Mouse (Mus musculus) small intestine, adult 2 months (tissue): Measurements from ENCODE around the gene Upf3a. TPM values are rescaled to one million over a fixed set of nuclear protein-coding genes. Genes with fewer than 3 reads are reported as not detected.
"Not testable (repeated sequence)": the region's sequence is repeated elsewhere in the genome, so short reads cannot be mapped to it uniquely, and the experiment has no call there.

Experiments used
- H3K27ac ChIP-seq: fragments of 200-500 bp; 2 replicates; pipeline ENCODE4 v1.5.1; 2012; ENCODE audit warnings: low read depth, low read length, control low read depth, inconsistent platforms; ENCODE audit not compliant: insufficient read depth
- H3K27me3 ChIP-seq: fragments of 200-500 bp; 2 replicates; pipeline ENCODE4 v1.6.1; 2012; ENCODE audit warnings: mild to moderate bottlenecking, moderate library complexity, low read length, inconsistent platforms; ENCODE audit not compliant: control insufficient read depth, insufficient read depth
- H3K36me3 ChIP-seq: fragments of 200-500 bp; 2 replicates; pipeline ENCODE4 v1.6.1; 2012; ENCODE audit warnings: mild to moderate bottlenecking, low read length, control low read depth, inconsistent platforms; ENCODE audit not compliant: control insufficient read depth, insufficient read depth
- H3K4me1 ChIP-seq: fragments of 200-500 bp; 2 replicates; pipeline ENCODE4 v1.6.1; 2012; ENCODE audit warnings: low read length, inconsistent platforms, mixed read lengths; ENCODE audit not compliant: control insufficient read depth, insufficient read depth, insufficient read length
- H3K4me3 ChIP-seq: fragments of 200-500 bp; 2 replicates; pipeline ENCODE4 v1.5.1; 2012; ENCODE audit warnings: low read depth, mild to moderate bottlenecking, control low read depth, inconsistent platforms, low read length, moderate library complexity
- CTCF ChIP-seq: fragments of 200-500 bp; IDR thresholded peaks from 2 replicates; pipeline ENCODE4 v1.5.1; 2012; ENCODE audit warnings: low read depth, mild to moderate bottlenecking, control low read depth, inconsistent platforms, low read length, moderate library complexity, mixed read lengths; ENCODE audit not compliant: insufficient replicate concordance, insufficient read length; ENCODE audit errors: extremely low read depth
- POLR2A ChIP-seq: fragments of 200-500 bp; IDR thresholded peaks from 2 replicates; pipeline ENCODE4 v1.6.1; 2012; ENCODE audit warnings: low read depth, mild to moderate bottlenecking, control low read depth, inconsistent platforms, low read length, moderate library complexity
- WGBS: fragments of 180-500 bp; shearing (Covaris S2); methylation state at CpG from one replicate; pipeline ENCODE4 v1.1.7; 2018; 5-methylcytosine and 5-hydroxymethylcytosine counted together
- polyA plus RNA-seq: library from polyadenylated mRNA; depleted of rRNA; stranded (reverse); fragments of >200 nt; gene quantifications from 2 replicates; pipeline ENCODE4 v1.2.3, GENCODE M21; 2012; rRNA removed

Upf3a gene
- 3.4 and 5.3 TPM in 2 replicates for polyA plus RNA-seq

GRCm38 (mm10) chr8:13785250-13785763 is at the start of gene Upf3a:
Gene Upf3a, plus strand, starts transcription at chr8:13785615.
- 1% methylated on average over 47 of the region's 47 CpGs for WGBS
- TF ChIP-seq CTCF (peak; percentile 75), POLR2A (peak; percentile 59; the same call in 1 of the 2 replicates)

GRCm38 (mm10) chr8:13740323-13740770 is 45.1 kb upstream of the Upf3a start:
- Histone ChIP-seq H3K4me3 (no peak overlapping the region), H3K4me1 (peaks cover 2% of the 10 kb centered on the region; the same call in 1 of the 2 replicates), H3K27ac (no peak overlapping the region), H3K36me3 (no peaks in the 10 kb centered on the region), H3K27me3 (no peaks in the 10 kb centered on the region)
- WGBS = 42% methylated on average over 6 of the region's 6 CpGs
- TF ChIP-seq CTCF = no peak
- no peak for TF ChIP-seq POLR2A

More at GRCm38 (mm10) chr8:13785250-13785763, at the start of gene Upf3a:
- Histone ChIP-seq H3K4me3 (peak within 1 kb of the TSS; percentile 92), H3K27me3 (no peaks in the 10 kb centered on the region), H3K36me3 (peaks cover 11% of the 10 kb centered on the region), H3K4me1 (peaks cover 4% of the 10 kb centered on the region), H3K27ac (peak within 1 kb of the TSS; percentile 95)

GRCm38 (mm10) chr8:13740817-13741613 is 44.4 kb upstream of the Upf3a start:
- no peaks in the 10 kb centered on the region for H3K27me3 ChIP-seq
- H3K27ac ChIP-seq = no peak overlapping the region
- 73% methylated on average over 7 of the region's 7 CpGs for WGBS
- no peaks in the 10 kb centered on the region for H3K36me3 ChIP-seq
- peaks cover 5% of the 10 kb centered on the region for H3K4me1 ChIP-seq
- TF ChIP-seq POLR2A (no peak), CTCF (no peak)
- no peak overlapping the region for H3K4me3 ChIP-seq

GRCm38 (mm10) chr8:13746212-13746611 is 39.2 kb upstream of the Upf3a start:
- H3K27me3 ChIP-seq, H3K36me3 ChIP-seq, H3K4me3 ChIP-seq, H3K27ac ChIP-seq: not testable (repeated sequence)
- WGBS = 80% methylated on average over 5 of the region's 6 CpGs
- H3K4me1 ChIP-seq = peaks cover 14% of the 10 kb centered on the region

- WGBS = 7% methylated on average over 3 of the region's 3 CpGs
Measured at GRCm38 (mm10) chr8:13747626-13748025, 37.8 kb upstream of the Upf3a start.

GRCm38 (mm10) chr8:13753680-13754079 is 31.7 kb upstream of the Upf3a start:
- no peak overlapping the region for H3K4me3 ChIP-seq
- no peak for TF ChIP-seq POLR2A
- TF ChIP-seq CTCF = peak; percentile 66; the same call in 1 of the 2 replicates
- no peak overlapping the region for H3K27ac ChIP-seq
- peaks cover 11% of the 10 kb centered on the region for H3K4me1 ChIP-seq
- H3K27me3 ChIP-seq = no peaks in the 10 kb centered on the region
- 31% methylated on average over 2 of the region's 2 CpGs for WGBS
- no peaks in the 10 kb centered on the region for H3K36me3 ChIP-seq

More at GRCm38 (mm10) chr8:13747626-13748025, 37.8 kb upstream of the Upf3a start:
- Histone ChIP-seq H3K4me1 (peaks cover 14% of the 10 kb centered on the region), H3K27ac (no peak overlapping the region), H3K27me3 (no peaks in the 10 kb centered on the region), H3K36me3 (no peaks in the 10 kb centered on the region), H3K4me3 (no peak overlapping the region)
- TF ChIP-seq POLR2A (no peak), CTCF (no peak)

- Histone ChIP-seq H3K4me3 (no peak overlapping the region), H3K27me3 (no peaks in the 10 kb centered on the region), H3K27ac (peak overlapping the region; percentile 58; the same call in 1 of the 2 replicates), H3K36me3 (peaks cover 6% of the 10 kb centered on the region), H3K4me1 (peaks cover 11% of the 10 kb centered on the region)
- TF ChIP-seq POLR2A (no peak), CTCF (no peak)
- 23% methylated on average over 7 of the region's 7 CpGs for WGBS
Measured at GRCm38 (mm10) chr8:13756480-13756879, 28.9 kb upstream of the Upf3a start.
